Mouse (Mus musculus) CH12.LX (cell line): ENCODE measurements around the gene Tmem54. TPM values are rescaled to one million over a fixed set of nuclear protein-coding genes. Genes with fewer than 3 reads are reported as not detected.

Source experiments
- DNase-seq: peaks from one replicate; pipeline ENCODE4 v3.0.0-alpha.2; 2013; ENCODE audit errors: extremely low read depth
- H3K27ac ChIP-seq: 2 replicates; pipeline ENCODE4 v1.5.1; 2012; ENCODE audit warnings: low read depth, mild to moderate bottlenecking, control low read depth, moderate library complexity; ENCODE audit not compliant: insufficient read depth
- H3K27me3 ChIP-seq: replicated peaks from 2 replicates; pipeline ENCODE3; 2012; ENCODE audit warnings: inconsistent platforms
- H3K36me3 ChIP-seq, 2 experiments: replicated peaks in 1 of 2; 2 replicates each; pipeline versions ENCODE3 to v1.6.1; 2012; ENCODE audit warnings: inconsistent platforms in 1 of 2, low read length in 1 of 2, mild to moderate bottlenecking in 1 of 2, mixed read lengths in 1 of 2, moderate library complexity in 1 of 2; ENCODE audit not compliant: control insufficient read depth in 1 of 2, insufficient read depth in 1 of 2
- H3K4me1 ChIP-seq, 2 experiments: 2 replicates each; pipeline ENCODE4 v1.6.1; 2012; ENCODE audit warnings: inconsistent platforms in 1 of 2, moderate library complexity in 1 of 2; ENCODE audit not compliant: insufficient read depth in 2 of 2, control insufficient read depth in 1 of 2
- H3K4me2 ChIP-seq: 2 replicates; pipeline ENCODE4 v1.6.1; 2012; ENCODE audit warnings: low read depth, mild to moderate bottlenecking, control low read depth; ENCODE audit not compliant: poor library complexity, insufficient read depth, severe bottlenecking
- H3K4me3 ChIP-seq, 3 experiments: fragments of 150-350 bp in 1 of 3; sonication (generic) in 1 of 3; replicated peaks in 1 of 3; 2 replicates each; pipeline versions ENCODE3 to v1.5.1; 2011 to 2012; ENCODE audit warnings: low read depth in 2 of 3, low read length in 2 of 3, mild to moderate bottlenecking in 2 of 3, moderate library complexity in 2 of 3, control low read depth in 1 of 3, improper control_type of control experiment in 1 of 3, inconsistent platforms in 1 of 3, mixed read lengths in 1 of 3; ENCODE audit not compliant: poor library complexity in 1 of 3
- H3K79me2 ChIP-seq: replicated peaks from 2 replicates; pipeline ENCODE4 v1.6.1; 2012; ENCODE audit warnings: mild to moderate bottlenecking, moderate library complexity; ENCODE audit not compliant: control insufficient read depth, poor library complexity, insufficient read depth, severe bottlenecking; ENCODE audit errors: extremely low read depth
- H3K9ac ChIP-seq: 2 replicates; pipeline ENCODE4 v1.6.1; 2012; ENCODE audit warnings: low read depth, mild to moderate bottlenecking, control low read depth, moderate library complexity; ENCODE audit not compliant: insufficient read depth
- H3K9me3 ChIP-seq: replicated peaks from 2 replicates; pipeline ENCODE3; 2012; ENCODE audit warnings: low read length, inconsistent platforms, mixed read lengths
- CTCF ChIP-seq, 2 experiments: IDR thresholded peaks in 1 of 2; conservative IDR thresholded peaks in 1 of 2; 2 replicates each; pipeline ENCODE4 v1.5.1; 2011 to 2012; ENCODE audit warnings: low read depth in 2 of 2, low read length in 2 of 2, improper control_type of control experiment in 1 of 2, inconsistent platforms in 1 of 2, mild to moderate bottlenecking in 1 of 2, moderate library complexity in 1 of 2
- E2F4 ChIP-seq: IDR thresholded peaks from 2 replicates; pipeline ENCODE4 v1.6.1; 2011; ENCODE audit warnings: low read depth, low read length, improper control_type of control experiment; ENCODE audit not compliant: insufficient replicate concordance
- ELF1 ChIP-seq: IDR thresholded peaks from 2 replicates; pipeline ENCODE4 v1.6.1; 2014; ENCODE audit warnings: low read depth, mild to moderate bottlenecking, inconsistent platforms, low read length, improper control_type of control experiment
- GABPA ChIP-seq: IDR thresholded peaks from 2 replicates; pipeline ENCODE4 v1.6.1; 2012; ENCODE audit warnings: low read depth, low read length, improper control_type of control experiment, inconsistent platforms; ENCODE audit not compliant: insufficient replicate concordance
- IRF4 ChIP-seq: IDR thresholded peaks from 2 replicates; pipeline ENCODE4 v1.6.1; 2014; ENCODE audit warnings: low read depth, mild to moderate bottlenecking, inconsistent platforms, low read length, improper control_type of control experiment
- MAFK ChIP-seq: IDR thresholded peaks from 2 replicates; pipeline ENCODE4 v1.6.1; 2011; ENCODE audit warnings: low read length, improper control_type of control experiment; ENCODE audit not compliant: insufficient replicate concordance
- MAZ ChIP-seq: IDR thresholded peaks from 2 replicates; pipeline ENCODE4 v1.6.1; 2012; ENCODE audit warnings: low read depth, mild to moderate bottlenecking, inconsistent platforms, low read length, improper control_type of control experiment, moderate library complexity
- NRF1 ChIP-seq: IDR thresholded peaks from 2 replicates; pipeline ENCODE4 v1.6.1; 2014; ENCODE audit warnings: low read depth, mild to moderate bottlenecking, inconsistent platforms, low read length, improper control_type of control experiment, moderate library complexity
- PAX5 ChIP-seq: IDR thresholded peaks from 2 replicates; pipeline ENCODE4 v1.6.1; 2012; ENCODE audit warnings: low read length, inconsistent platforms, mixed read lengths
- POLR2A ChIP-seq: IDR thresholded peaks from 2 replicates; pipeline ENCODE4 v1.6.1; 2011; ENCODE audit warnings: low read depth, mild to moderate bottlenecking, improper control_type of control experiment, low read length
- POLR2AphosphoS2 ChIP-seq: IDR thresholded peaks from 2 replicates; pipeline ENCODE4 v1.6.1; 2011; ENCODE audit warnings: low read depth, low read length, improper control_type of control experiment
- RAD21 ChIP-seq: IDR thresholded peaks from 2 replicates; pipeline ENCODE4 v1.6.1; 2011; ENCODE audit warnings: low read depth, mild to moderate bottlenecking, low read length, improper control_type of control experiment, moderate library complexity
- SIN3A ChIP-seq: IDR thresholded peaks from 2 replicates; pipeline ENCODE4 v1.6.1; 2012; ENCODE audit warnings: low read length, improper control_type of control experiment, inconsistent platforms
- SMC3 ChIP-seq: IDR thresholded peaks from 2 replicates; pipeline ENCODE4 v1.6.1; 2011; ENCODE audit warnings: low read depth, low read length, improper control_type of control experiment
- TBP ChIP-seq: conservative IDR thresholded peaks from 2 replicates; pipeline ENCODE4 v1.6.1; 2011; ENCODE audit warnings: low read depth, low read length, improper control_type of control experiment
- TCF12 ChIP-seq: IDR thresholded peaks from 2 replicates; pipeline ENCODE4 v1.6.1; 2014; ENCODE audit warnings: low read depth, mild to moderate bottlenecking, inconsistent platforms, low read length, improper control_type of control experiment
- USF2 ChIP-seq: conservative IDR thresholded peaks from 2 replicates; pipeline ENCODE4 v1.6.1; 2011; ENCODE audit warnings: low read depth, low read length, improper control_type of control experiment
- ZC3H11A ChIP-seq: IDR thresholded peaks from 2 replicates; pipeline ENCODE4 v1.6.1; 2012; ENCODE audit warnings: low read depth, mild to moderate bottlenecking, inconsistent platforms, low read length, improper control_type of control experiment
- ZNF384 ChIP-seq: IDR thresholded peaks from 2 replicates; pipeline ENCODE4 v1.6.1; 2012; ENCODE audit warnings: low read depth, low read length, improper control_type of control experiment, inconsistent platforms
- dilution Hi-C: fragments of 300-500 bp; cut with MboI; formaldehyde crosslinking; loops from 2 replicates; pipeline ENCODE4 v1.14.3; 2020; ENCODE audit warnings: low sequenced_read_pairs; ENCODE audit not compliant: extremely low pct_unique_long_range_greater_than_20kb, extremely low pct_ligation_motif_present
- in situ Hi-C: fragments of 300-500 bp; cut with MboI; formaldehyde crosslinking; loops from 3 replicates; pipeline ENCODE4 v1.14.3; 2019; ENCODE audit warnings: low sequenced_read_pairs, low pct_ligation_motif_present, low pct_unique_long_range_greater_than_20kb, mixed read lengths
- polyA plus RNA-seq: library from polyadenylated mRNA; unstranded; fragments of >175 nt; gene quantifications from 2 replicates; pipeline ENCODE4 v1.2.1, GENCODE M21; 2012; ENCODE audit warnings: low read depth; ENCODE audit not compliant: insufficient read length
- total RNA-seq, 2 experiments: library from RNA; depleted of rRNA; stranded (reverse); fragments of 300-350 nt in 1 of 2; fragments of >200 nt in 1 of 2; gene quantifications; 2 replicates each; pipeline ENCODE4 v1.2.3; 2012 to 2014

Tmem54 gene
- total and polyA plus RNA-seq, 3 experiments = not detected

DNA sequence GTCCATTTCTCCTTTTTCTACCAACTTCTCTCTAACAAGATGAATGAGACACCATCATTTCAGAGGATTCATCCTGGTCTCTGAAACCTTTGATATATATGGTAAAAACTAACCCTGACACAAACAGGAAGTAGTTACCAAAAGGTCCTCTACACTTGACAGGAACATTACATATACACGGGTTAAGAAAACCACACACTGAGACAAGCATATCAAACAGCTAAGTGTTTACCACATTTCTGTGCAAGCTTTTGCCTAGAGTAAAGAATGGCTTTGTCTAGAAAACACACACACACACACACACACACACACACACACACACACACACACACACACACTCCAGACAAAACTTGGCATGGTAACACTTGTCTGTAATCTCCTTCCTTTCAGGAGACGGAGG lies 41.0 kb downstream of the Tmem54 start:
- H3K36me3 ChIP-seq = peaks cover 24 to 84% of the 10 kb centered on the region in 2 experiments
- no peak overlapping the region for H3K9ac ChIP-seq
- H3K27ac ChIP-seq = no peak overlapping the region
- DNase-seq = no peak
- H3K4me3 ChIP-seq = no peak overlapping the region
- TF ChIP-seq MAFK = no peak
- no peak overlapping the region for H3K4me2 ChIP-seq
- no peaks in the 10 kb centered on the region for H3K79me2 ChIP-seq
- dilution Hi-C loops = no loop called here
- no peaks in the 10 kb centered on the region for H3K27me3 ChIP-seq
- H3K4me1 ChIP-seq = peaks cover 0 to 12% of the 10 kb centered on the region in 2 experiments; a peak in 1 of 4 replicates
- H3K9me3 ChIP-seq = no peaks in the 10 kb centered on the region
- in situ Hi-C loops = no loop called here

DNA sequence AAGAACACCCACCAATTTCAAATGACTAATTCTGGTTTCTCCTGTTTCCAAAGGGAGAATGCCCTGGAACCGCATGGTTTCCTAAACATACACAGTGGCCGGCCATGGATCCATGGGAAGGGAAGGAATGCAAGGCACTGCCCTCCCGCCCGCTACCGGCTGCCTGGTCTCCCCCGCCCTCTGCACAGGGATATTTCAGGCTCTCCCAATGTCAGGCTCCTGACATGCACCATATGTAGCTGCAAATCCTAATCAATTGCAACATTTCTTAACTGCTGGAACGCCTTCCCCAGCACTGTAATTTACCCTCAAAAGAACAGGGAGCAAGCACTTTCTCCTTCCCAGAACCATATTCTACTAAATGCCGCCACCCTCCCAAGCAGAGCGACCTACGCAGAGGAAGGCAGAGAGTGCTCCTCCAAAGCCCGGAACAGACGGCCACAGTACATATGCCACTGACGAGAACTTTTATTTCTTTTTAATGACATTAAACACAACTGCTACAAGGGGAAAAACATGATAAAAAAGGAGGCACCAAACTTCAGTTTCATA lies 42.3 kb downstream of the Tmem54 start:
- dilution Hi-C loops = no loop called here
- Histone ChIP-seq H3K27me3 (no peaks in the 10 kb centered on the region), H3K9me3 (no peaks in the 10 kb centered on the region), H3K4me3 (no peak overlapping the region), H3K36me3 (peaks cover 34 to 88% of the 10 kb centered on the region in 2 experiments), H3K9ac (no peak overlapping the region), H3K4me1 (peaks cover 0 to 4% of the 10 kb centered on the region in 2 experiments; a peak in 1 of 4 replicates), H3K27ac (no peak overlapping the region), H3K4me2 (no peak overlapping the region), H3K79me2 (no peaks in the 10 kb centered on the region)
- TF ChIP-seq GABPA (no peak), MAFK (no peak), ZC3H11A (no peak), POLR2A (no peak), PAX5 (no peak), TCF12 (no peak), IRF4 (no peak), TBP (no peak), ZNF384 (no peak), SIN3A (no peak)
- in situ Hi-C loops = no loop called here
- no peak for DNase-seq

DNA sequence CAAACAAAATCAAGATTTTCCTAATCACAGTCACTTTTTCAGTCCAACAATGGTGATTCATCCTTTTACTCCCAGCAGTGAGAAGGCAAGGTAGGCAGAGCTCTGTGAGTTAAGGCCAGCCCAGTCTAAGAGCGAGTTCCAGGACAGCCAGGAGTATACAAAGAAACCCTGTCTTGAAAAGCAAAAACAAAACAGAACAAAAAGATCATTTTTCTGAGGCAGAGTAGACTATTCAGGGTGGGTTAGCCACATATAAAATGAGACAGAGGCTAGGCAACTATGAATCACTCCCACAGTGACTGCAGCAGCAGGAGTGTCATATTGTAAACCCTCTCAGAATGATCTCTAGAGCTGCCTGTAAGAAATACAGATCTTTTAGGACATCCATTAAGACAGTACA lies 44.0 kb downstream of the Tmem54 start:
- Histone ChIP-seq H3K79me2 (no peaks in the 10 kb centered on the region), H3K36me3 (peaks cover 43 to 88% of the 10 kb centered on the region in 2 experiments), H3K27me3 (no peaks in the 10 kb centered on the region), H3K4me2 (no peak overlapping the region), H3K9ac (no peak overlapping the region), H3K4me1 (no peaks in the 10 kb centered on the region), H3K9me3 (no peaks in the 10 kb centered on the region), H3K27ac (no peak overlapping the region), H3K4me3 (no peak overlapping the region)
- in situ Hi-C loops = no loop called here
- no peak for DNase-seq
- dilution Hi-C loops = no loop called here
- TF ChIP-seq RAD21 = no peak
- no peak for TF ChIP-seq E2F4
- no peak for TF ChIP-seq MAFK
- no peak for TF ChIP-seq USF2
- no peak for TF ChIP-seq PAX5
- no peak for TF ChIP-seq ELF1
- TF ChIP-seq POLR2AphosphoS2 = no peak
- no peak for TF ChIP-seq NRF1
- no peak for TF ChIP-seq GABPA
- TF ChIP-seq MAZ = no peak
- no peak for TF ChIP-seq SMC3
- no peak for TF ChIP-seq CTCF (conservative IDR thresholded peaks at IDR 0.05 in 1 of 2, IDR thresholded peaks at IDR 0.05 in 1 of 2; ENCODE audit: low read depth in 2 of 2, low read length in 2 of 2)
- no peak for TF ChIP-seq IRF4
